Mouse (Mus musculus): ENCODE data around the gene Artn. TPM values are rescaled to one million over a fixed set of nuclear protein-coding genes. Genes with fewer than 3 reads are reported as not detected.

Artn gene
- polyA plus RNA-seq, 1 experiment from 2014 or later = 0.53 TPM

GRCm38 (mm10) chr4:117878703-117879102, 50.9 kb downstream of the Artn start:
- DNase-seq (ENCODE audit: low spot score, missing footprints) (no peak), ATAC-seq (ENCODE audit: low FRiP score) (no peak)
- H3K4me2 ChIP-seq = no peak overlapping the region
- no peak overlapping the region for H3K9ac ChIP-seq (ENCODE audit: low read length)
- peaks cover 10% of the 10 kb centered on the region for H3K4me1 ChIP-seq (ENCODE audit: control insufficient read depth, insufficient read depth, low read length)
- WGBS = 85% methylated on average over 5 of the region's 5 CpGs
- H3K4me3 ChIP-seq (ENCODE audit: low read depth, low read length) = no peak overlapping the region
- no peak overlapping the region for H3K27ac ChIP-seq (ENCODE audit: low read depth, low read length)
- H3K36me3 ChIP-seq (ENCODE audit: control insufficient read depth, insufficient read depth, low read length) = peaks cover 11% of the 10 kb centered on the region
- H3K27me3 ChIP-seq (ENCODE audit: control insufficient read depth, insufficient read depth, low read length) = no peaks in the 10 kb centered on the region
- no peaks in the 10 kb centered on the region for H3K9me3 ChIP-seq (ENCODE audit: control insufficient read depth, low read length)

- ATAC-seq (ENCODE audit: low FRiP score) = no peak
- H3K4me2 ChIP-seq = no peak overlapping the region
- no peaks in the 10 kb centered on the region for H3K27me3 ChIP-seq (ENCODE audit: control insufficient read depth, insufficient read depth, low read length)
- H3K27ac ChIP-seq (ENCODE audit: low read depth, low read length) = no peak overlapping the region
- no peak overlapping the region for H3K9ac ChIP-seq (ENCODE audit: low read length)
- no peak overlapping the region for H3K4me3 ChIP-seq (ENCODE audit: low read depth, low read length)
- WGBS = 79% methylated on average over 10 of the region's 10 CpGs
- no peak for DNase-seq (ENCODE audit: low spot score, missing footprints)
- H3K36me3 ChIP-seq (ENCODE audit: control insufficient read depth, insufficient read depth, low read length) = peaks cover 15% of the 10 kb centered on the region
- peaks cover 7% of the 10 kb centered on the region for H3K4me1 ChIP-seq (ENCODE audit: control insufficient read depth, insufficient read depth, low read length)
- H3K9me3 ChIP-seq (ENCODE audit: control insufficient read depth, low read length) = no peaks in the 10 kb centered on the region
These were observed 51.3 kb downstream of the Artn start for GRCm38 (mm10) chr4:117878301-117878700.

Other genes starting within 250 kb of the Artn start
- 80.7 and 81.2 TPM in 2 replicates for gene Dmap1, start 247.5 kb downstream of the Artn start, polyA plus RNA-seq (2014; fragmentation: Nextera tagmentation; extraction: Ambion mirVana)
- not detected in 2 replicates for gene Gm12845, start 205.4 kb downstream of the Artn start, polyA plus RNA-seq (2014; fragmentation: Nextera tagmentation; extraction: Ambion mirVana)
- gene Klf17, start 164.1 kb downstream of the Artn start, polyA plus RNA-seq (2014; fragmentation: Nextera tagmentation; extraction: Ambion mirVana) = not detected in 2 replicates
- 4.6 and 6.3 TPM in 2 replicates for gene Slc6a9, start 95.3 kb downstream of the Artn start, polyA plus RNA-seq (2014; fragmentation: Nextera tagmentation; extraction: Ambion mirVana)
- gene Ccdc24, start 57.2 kb downstream of the Artn start, polyA plus RNA-seq (2014; fragmentation: Nextera tagmentation; extraction: Ambion mirVana) = 0.76 and 1.4 TPM in 2 replicates
- 26.8 and 29.1 TPM in 2 replicates for gene B4galt2, start 46.3 kb downstream of the Artn start, polyA plus RNA-seq (2014; fragmentation: Nextera tagmentation; extraction: Ambion mirVana)
- gene Atp6v0b, start 42.4 kb downstream of the Artn start, polyA plus RNA-seq (2014; fragmentation: Nextera tagmentation; extraction: Ambion mirVana) = 214 and 216 TPM in 2 replicates
- 23.9 and 27.7 TPM in 2 replicates for gene Dph2, start 37.7 kb downstream of the Artn start, polyA plus RNA-seq (2014; fragmentation: Nextera tagmentation; extraction: Ambion mirVana)
- gene Ipo13, start 14.8 kb downstream of the Artn start, polyA plus RNA-seq (2014; fragmentation: Nextera tagmentation; extraction: Ambion mirVana) = 49.0 and 54.7 TPM in 2 replicates
- 3.6 and 5.7 TPM in 2 replicates for gene St3gal3, start 205.2 kb upstream of the Artn start, polyA plus RNA-seq (2014; fragmentation: Nextera tagmentation; extraction: Ambion mirVana)